Comparison of ENCODE assay signal across 15 mouse cellular contexts in genomic region chr6:15459701-15460100, GRCm38 (mm10).
"Had no signal": no experiment of that assay in that cellular context is flagged by ENCODE, and none has a peak within 500 bp of the region (broad histone marks: within the 10 kb centered on the region; RNA-seq: fewer than 3 reads in every experiment).

No protein-coding gene starts in this region.

- ATAC-seq: hindbrain, postnatal 0 days; intestine, embryonic 16.5 days; liver, embryonic 12.5 days had no signal

- DNase-seq: gastrocnemius, postnatal 25 days; heart, adult 18-20 months; heart, postnatal 10 days; heart, postnatal 4 days; kidney, adult 11 months; kidney, adult 2 months; kidney, adult 9 months; kidney, postnatal 14 days; kidney, postnatal 36 days; layer of hippocampus, adult 9-11 months; layer of hippocampus, postnatal 36 days; left cerebral cortex, postnatal 4 days had no signal
